Mouse (Mus musculus): ENCODE data around the gene Mfrp. TPM values are rescaled to one million over a fixed set of nuclear protein-coding genes. Genes with fewer than 3 reads are reported as not detected.
"Not testable (repeated sequence)": the region's sequence is repeated elsewhere in the genome, so short reads cannot be mapped to it uniquely, and the experiment has no call there.

Gene Mfrp
- polyA plus RNA-seq, 1 experiment from 2014 or later: 0.39 TPM

GRCm38 (mm10) chr9:44107557-44108179 lies 6.1 kb downstream of the Mfrp start:
- H3K4me2 ChIP-seq: peak overlapping the region; percentile 55
- peaks cover 40% of the 10 kb centered on the region for H3K36me3 ChIP-seq
- peak overlapping the region; percentile 87 for H3K27ac ChIP-seq
- peak overlapping the region; percentile 54; the same call in 1 of the 2 replicates for H3K9ac ChIP-seq
- 33% methylated on average over 25 of the region's 25 CpGs for WGBS
- no peaks in the 10 kb centered on the region for H3K9me3 ChIP-seq
- ATAC-seq (ENCODE audit: insufficient number of reproducible peaks, insufficient read depth, low FRiP score, low TSS enrichment, low read depth): no peak
- no peaks in the 10 kb centered on the region for H3K27me3 ChIP-seq
- peaks cover 60% of the 10 kb centered on the region for H3K4me1 ChIP-seq
- H3K4me3 ChIP-seq: peak overlapping the region; percentile 19

- H3K27me3 ChIP-seq: no peaks in the 10 kb centered on the region
- no peak for ATAC-seq (ENCODE audit: insufficient number of reproducible peaks, insufficient read depth, low FRiP score, low TSS enrichment, low read depth)
- H3K27ac ChIP-seq: peak overlapping the region; percentile 87; the same call in 1 of the 2 replicates
- H3K9ac ChIP-seq: peak overlapping the region; percentile 61
- WGBS: 82% methylated on average over 31 of the region's 31 CpGs
- peak overlapping the region; percentile 24; the same call in 1 of the 2 replicates for H3K4me3 ChIP-seq
- H3K9me3 ChIP-seq: no peaks in the 10 kb centered on the region
- H3K4me2 ChIP-seq: peak overlapping the region; percentile 55
- peaks cover 39% of the 10 kb centered on the region for H3K36me3 ChIP-seq
- H3K4me1 ChIP-seq: peaks cover 60% of the 10 kb centered on the region
Observed at GRCm38 (mm10) chr9:44108269-44109055, 6.9 kb downstream of the Mfrp start.

- Histone ChIP-seq H3K9me3 (no peaks in the 10 kb centered on the region), H3K4me2 (peak overlapping the region; percentile 55), H3K4me3 (peak overlapping the region; percentile 24), H3K27me3 (no peaks in the 10 kb centered on the region), H3K36me3 (peaks cover 30% of the 10 kb centered on the region), H3K9ac (peak overlapping the region; percentile 61), H3K4me1 (peaks cover 60% of the 10 kb centered on the region), H3K27ac (peak overlapping the region; percentile 51; the same call in 1 of the 2 replicates)
- ATAC-seq (ENCODE audit: insufficient number of reproducible peaks, insufficient read depth, low FRiP score, low TSS enrichment, low read depth): no peak
- 23% methylated on average over 9 of the region's 9 CpGs for WGBS
Observed at GRCm38 (mm10) chr9:44109360-44110095, 8.0 kb downstream of the Mfrp start.

- H3K27ac ChIP-seq; ATAC-seq (ENCODE audit: insufficient number of reproducible peaks, insufficient read depth, low FRiP score, low TSS enrichment, low read depth); H3K9me3 ChIP-seq; H3K27me3 ChIP-seq: not testable (repeated sequence)
- Histone ChIP-seq H3K4me2 (peak overlapping the region; percentile 65), H3K4me1 (peaks cover 49% of the 10 kb centered on the region), H3K9ac (peak overlapping the region; percentile 87), H3K4me3 (peak overlapping the region; percentile 76), H3K36me3 (peaks cover 16% of the 10 kb centered on the region; the same call in 1 of the 2 replicates)
- WGBS: 63% methylated on average over 10 of the region's 12 CpGs
Observed at GRCm38 (mm10) chr9:44111909-44112308, 10.4 kb downstream of the Mfrp start.

GRCm38 (mm10) chr9:44113105-44113789 lies 11.7 kb downstream of the Mfrp start, which contains the start of the genes Gm49380 and Rnf26:
TSS of gene Gm49380 (minus strand) at chr9:44113500.
TSS of gene Rnf26 (minus strand) at chr9:44113517.
- Histone ChIP-seq H3K27me3 (no peaks in the 10 kb centered on the region), H3K4me1 (peaks cover 36% of the 10 kb centered on the region), H3K4me2 (peak within 1 kb of the TSS; percentile 65), H3K4me3 (peak within 1 kb of the TSS; percentile 76), H3K9ac (peak within 1 kb of the TSS; percentile 87), H3K9me3 (no peaks in the 10 kb centered on the region), H3K27ac (peak within 1 kb of the TSS; percentile 84), H3K36me3 (peaks cover 9% of the 10 kb centered on the region; the same call in 1 of the 2 replicates)
- WGBS: under 1% methylated on average over 46 of the region's 51 CpGs
- peak; percentile 84 for ATAC-seq (ENCODE audit: insufficient number of reproducible peaks, insufficient read depth, low FRiP score, low TSS enrichment, low read depth)

- H3K27me3 ChIP-seq: no peaks in the 10 kb centered on the region
- no peaks in the 10 kb centered on the region for H3K36me3 ChIP-seq
- no peak overlapping the region for H3K4me3 ChIP-seq
- no peak for ATAC-seq (ENCODE audit: insufficient number of reproducible peaks, insufficient read depth, low FRiP score, low TSS enrichment, low read depth)
- WGBS: 95% methylated on average over 2 of the region's 2 CpGs
- no peak overlapping the region for H3K27ac ChIP-seq
- peaks cover 24% of the 10 kb centered on the region for H3K4me1 ChIP-seq
- no peak overlapping the region for H3K4me2 ChIP-seq
- H3K9ac ChIP-seq: no peak overlapping the region
- H3K9me3 ChIP-seq: no peaks in the 10 kb centered on the region
Observed at GRCm38 (mm10) chr9:44114453-44114852, 12.9 kb downstream of the Mfrp start.

- no peak overlapping the region for H3K27ac ChIP-seq
- no peak overlapping the region for H3K4me3 ChIP-seq
- peaks cover 12% of the 10 kb centered on the region for H3K4me1 ChIP-seq
- no peaks in the 10 kb centered on the region for H3K9me3 ChIP-seq
- H3K27me3 ChIP-seq: no peaks in the 10 kb centered on the region
- H3K4me2 ChIP-seq: no peak overlapping the region
- no peak overlapping the region for H3K9ac ChIP-seq
- no peak for ATAC-seq (ENCODE audit: insufficient number of reproducible peaks, insufficient read depth, low FRiP score, low TSS enrichment, low read depth)
- no peaks in the 10 kb centered on the region for H3K36me3 ChIP-seq
- WGBS: 84% methylated on average over 9 of the region's 9 CpGs
Observed at GRCm38 (mm10) chr9:44115599-44115998, 14.1 kb downstream of the Mfrp start.

GRCm38 (mm10) chr9:44116182-44116581 lies 14.7 kb downstream of the Mfrp start:
- Histone ChIP-seq H3K27ac (no peak overlapping the region), H3K36me3 (no peaks in the 10 kb centered on the region), H3K4me3 (no peak overlapping the region), H3K27me3 (no peaks in the 10 kb centered on the region), H3K4me2 (no peak overlapping the region), H3K9me3 (no peaks in the 10 kb centered on the region), H3K4me1 (peaks cover 9% of the 10 kb centered on the region; the same call in 1 of the 2 replicates), H3K9ac (no peak overlapping the region)
- WGBS: 86% methylated on average over 4 of the region's 4 CpGs
- no peak for ATAC-seq (ENCODE audit: insufficient number of reproducible peaks, insufficient read depth, low FRiP score, low TSS enrichment, low read depth)

GRCm38 (mm10) chr9:44119011-44119410 lies 17.5 kb downstream of the Mfrp start:
- Histone ChIP-seq H3K4me3 (no peak overlapping the region), H3K36me3 (no peaks in the 10 kb centered on the region), H3K9ac (no peak overlapping the region), H3K27me3 (no peaks in the 10 kb centered on the region), H3K4me2 (no peak overlapping the region), H3K9me3 (no peaks in the 10 kb centered on the region), H3K4me1 (no peaks in the 10 kb centered on the region), H3K27ac (no peak overlapping the region)
- ATAC-seq (ENCODE audit: insufficient number of reproducible peaks, insufficient read depth, low FRiP score, low TSS enrichment, low read depth): no peak
- WGBS: 46% methylated on average over 5 of the region's 5 CpGs

GRCm38 (mm10) chr9:44119948-44120465 lies 18.5 kb downstream of the Mfrp start:
- Histone ChIP-seq H3K4me3 (no peak overlapping the region), H3K27me3 (no peaks in the 10 kb centered on the region), H3K36me3 (no peaks in the 10 kb centered on the region), H3K4me1 (no peaks in the 10 kb centered on the region), H3K9ac (no peak overlapping the region), H3K27ac (no peak overlapping the region), H3K4me2 (no peak overlapping the region), H3K9me3 (no peaks in the 10 kb centered on the region)
- 84% methylated on average over 8 of the region's 8 CpGs for WGBS
- ATAC-seq (ENCODE audit: insufficient number of reproducible peaks, insufficient read depth, low FRiP score, low TSS enrichment, low read depth): no peak

GRCm38 (mm10) chr9:44124317-44124716 lies 22.8 kb downstream of the Mfrp start:
- H3K9me3 ChIP-seq: no peaks in the 10 kb centered on the region
- H3K4me1 ChIP-seq: peaks cover 16% of the 10 kb centered on the region; the same call in 1 of the 2 replicates
- no peaks in the 10 kb centered on the region for H3K27me3 ChIP-seq
- WGBS: 73% methylated on average over 6 of the region's 6 CpGs
- H3K36me3 ChIP-seq: no peaks in the 10 kb centered on the region
- H3K4me2 ChIP-seq: no peak overlapping the region
- no peak overlapping the region for H3K27ac ChIP-seq
- no peak overlapping the region for H3K9ac ChIP-seq
- no peak overlapping the region for H3K4me3 ChIP-seq
- no peak for ATAC-seq (ENCODE audit: insufficient number of reproducible peaks, insufficient read depth, low FRiP score, low TSS enrichment, low read depth)

Measured in embryonic facial prominence, embryonic 13.5 days (tissue).